Mouse (Mus musculus) cortical plate, adult 2 months (tissue): ENCODE measurements around the gene Deaf1.
A peak's percentile ranks its signal among the peaks of the same experiment; 100 is the strongest.

Experiments used
- CTCF ChIP-seq: fragments of 200-500 bp; IDR thresholded peaks from 2 replicates; pipeline ENCODE4 v1.5.1; 2011; ENCODE audit warnings: mild to moderate bottlenecking, control low read depth, low read length; ENCODE audit not compliant: insufficient read depth; ENCODE audit errors: extremely low read depth
- POLR2A ChIP-seq: fragments of 200-500 bp; IDR thresholded peaks from 2 replicates; pipeline ENCODE4 v1.6.1; 2011; ENCODE audit warnings: mild to moderate bottlenecking, low read length, control low read depth; ENCODE audit not compliant: insufficient read depth; ENCODE audit errors: extremely low read depth

- TF ChIP-seq CTCF: no peak
- peak; percentile 66 for TF ChIP-seq POLR2A
These were observed at the start of gene Deaf1, which contains the start of gene Tmem80 for GRCm38 (mm10) chr7:141327469-141328372.
